Mouse (Mus musculus): ENCODE results near the gene Med20.

DNA sequence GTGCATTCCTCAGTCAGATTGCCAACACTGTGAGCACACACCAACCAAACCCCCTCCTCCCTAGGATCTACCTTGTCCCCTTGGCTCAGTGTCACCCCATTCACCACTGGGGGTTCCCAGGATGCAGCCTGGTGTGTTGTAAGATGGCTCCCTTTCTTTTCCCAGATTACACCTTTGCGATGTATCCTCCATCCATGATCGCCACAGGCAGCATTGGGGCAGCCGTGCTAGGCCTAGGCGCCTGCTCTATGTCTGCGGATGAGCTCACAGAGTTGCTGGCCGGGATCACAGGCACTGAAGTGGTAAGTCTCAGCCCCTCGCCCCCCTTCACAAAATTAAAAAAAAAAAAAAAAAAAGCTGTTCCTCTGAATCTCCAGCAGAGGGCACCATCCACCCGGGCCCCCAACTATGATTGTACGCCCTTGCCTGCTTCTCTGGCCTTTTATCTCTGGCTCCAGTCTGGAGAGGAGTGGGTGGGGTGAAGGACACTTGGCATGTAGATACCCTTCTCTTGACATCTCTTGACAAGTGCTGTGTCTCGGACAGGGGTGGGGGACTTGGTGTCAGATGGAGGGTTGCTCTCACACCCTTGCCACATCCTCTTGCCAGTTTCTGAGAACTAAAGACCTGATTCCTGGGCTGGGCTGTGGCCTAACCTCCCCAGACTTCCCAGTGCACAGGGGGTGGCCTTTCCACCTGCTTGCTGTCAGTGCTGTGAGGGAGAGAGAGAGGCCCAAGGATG is 13.4 kb upstream of the Med20 start:
- TF ChIP-seq CTCF (IDR thresholded peaks at IDR 0.05 in 2 of 3, conservative IDR thresholded peaks at IDR 0.05 in 1 of 3; ENCODE audit: control insufficient read depth in 1 of 3, insufficient read depth in 1 of 3, low read depth in 2 of 3, low read length in 3 of 3, poor library complexity in 1 of 3, severe bottlenecking in 1 of 3): peak; percentile 56 to 80 (median 78)
- TF ChIP-seq CHD2 (IDR thresholded peaks at IDR 0.05; ENCODE audit: low read length): no peak
